8 mouse cellular contexts compared by ENCODE assay signal in genomic region chr11:48833731-48834639, GRCm38 (mm10). TPM values are rescaled to one million over a fixed set of nuclear protein-coding genes. Genes with fewer than 3 reads are reported as not detected.
DNase-seq lines count a peak whose midpoint lies in the region; ATAC-seq lines count a peak whose summit lies in the region.

No protein-coding gene starts in this region.

- H3K27me3 ChIP-seq in hindbrain, embryonic 15.5 days = no peaks in the 10 kb centered on the region

- H3K9me3 ChIP-seq in hindbrain, embryonic 15.5 days = no peaks in the 10 kb centered on the region

- H3K9ac ChIP-seq in hindbrain, embryonic 15.5 days = peak overlapping the region; percentile 53

- H3K4me3 ChIP-seq in hindbrain, embryonic 15.5 days = peak overlapping the region; percentile 52

- DNase-seq in R1 (ENCODE audit: low read depth, low spot score) = peak; percentile 89
- DNase-seq in cerebellum, postnatal 36 days = peak; percentile 92 to 96
- peak; percentile 95 to 96 for DNase-seq in frontal cortex, postnatal 36 days (ENCODE audit: low spot score in 2 of 2)
- peak; percentile 82 for DNase-seq in left cerebral cortex, adult 11 months (ENCODE audit: low spot score)
- DNase-seq in lung, postnatal 4 days = peak; percentile 89 to 91
- DNase-seq in retina, postnatal 7 days (ENCODE audit: low read depth, low spot score) = peak; percentile 85
- peak; percentile 91 for DNase-seq in urinary bladder, postnatal 14 days (ENCODE audit: low spot score)

- no peaks in the 10 kb centered on the region for H3K36me3 ChIP-seq in hindbrain, embryonic 15.5 days

- 1% methylated on average over 30 of the region's 30 CpGs for WGBS in hindbrain, embryonic 15.5 days

- H3K27ac ChIP-seq in hindbrain, embryonic 15.5 days (replicated peaks) = peak overlapping the region; percentile 72

- H3K4me2 ChIP-seq in hindbrain, embryonic 15.5 days = peak overlapping the region; percentile 52

- peaks cover 24% of the 10 kb centered on the region for H3K4me1 ChIP-seq in hindbrain, embryonic 15.5 days (replicated peaks)

- peak; percentile 89 for ATAC-seq in hindbrain, embryonic 15.5 days (ENCODE audit: low FRiP score, low read depth)

RNA-seq across cellular contexts. Expression of gene Gm12184, which starts 7.5 kb away (rescaled TPM):
- polyA plus RNA-seq in hindbrain, embryonic 15.5 days (2015; fragmentation: Nextera tagmentation; extraction: Ambion mirVana) = 3.8 and 4.7 TPM in 2 replicates

RNA-seq across cellular contexts. Expression of gene Trim7, which starts 8.0 kb away (rescaled TPM):
- 3.1 and 3.7 TPM in 2 replicates for polyA plus RNA-seq in hindbrain, embryonic 15.5 days (2015; fragmentation: Nextera tagmentation; extraction: Ambion mirVana)

RNA-seq across cellular contexts. Expression of gene Trim41, which starts 16.8 kb away (rescaled TPM):
- polyA plus RNA-seq in hindbrain, embryonic 15.5 days (2015; fragmentation: Nextera tagmentation; extraction: Ambion mirVana) = 6.8 and 7.4 TPM in 2 replicates

RNA-seq across cellular contexts. Expression of gene Rack1, which starts 33.9 kb away (rescaled TPM):
- polyA plus RNA-seq in hindbrain, embryonic 15.5 days (2015; fragmentation: Nextera tagmentation; extraction: Ambion mirVana) = 361 and 362 TPM in 2 replicates

RNA-seq across cellular contexts. Expression of gene Irgm1, which starts 37.5 kb away (rescaled TPM):
- polyA plus RNA-seq in hindbrain, embryonic 15.5 days (2015; fragmentation: Nextera tagmentation; extraction: Ambion mirVana) = 3.5 and 5.2 TPM in 2 replicates

Comparison
In these comparisons a context has a peak if more than half of its experiments do, and no peak if none do; other contexts are left out.
1. Peak in every context shown above with its lines: DNase-seq, ATAC-seq, H3K4me3 ChIP-seq and H3K27ac ChIP-seq.